Mouse (Mus musculus): ENCODE measurements around the gene Gas7.

Gene Gas7

GRCm38 (mm10) chr11:67533151-67533550 is 77.9 kb downstream of the Gas7 start:
- no peak for DNase-seq (ENCODE audit: low read depth, low spot score)

- DNase-seq (ENCODE audit: low read depth, low spot score), result no peak
Observed at GRCm38 (mm10) chr11:67535703-67536102, 80.5 kb downstream of the Gas7 start.

- DNase-seq (ENCODE audit: low read depth, low spot score), result no peak
Observed at GRCm38 (mm10) chr11:67536413-67536812, 81.2 kb downstream of the Gas7 start.

GRCm38 (mm10) chr11:67537353-67537752 is 82.1 kb downstream of the Gas7 start:
- no peak for DNase-seq (ENCODE audit: low read depth, low spot score)

GRCm38 (mm10) chr11:67538557-67538956 is 83.3 kb downstream of the Gas7 start:
- no peak for DNase-seq (ENCODE audit: low read depth, low spot score)

GRCm38 (mm10) chr11:67544656-67545432 is 89.6 kb downstream of the Gas7 start:
- no peak for DNase-seq (ENCODE audit: low read depth, low spot score)

- no peak for DNase-seq (ENCODE audit: low read depth, low spot score)
Observed at GRCm38 (mm10) chr11:67546582-67546981, 91.3 kb downstream of the Gas7 start.

GRCm38 (mm10) chr11:67549306-67549705 is 94.1 kb downstream of the Gas7 start:
- peak; percentile 40 for DNase-seq (ENCODE audit: low read depth, low spot score)

GRCm38 (mm10) chr11:67549762-67550488 is 94.7 kb downstream of the Gas7 start:
- no peak for DNase-seq (ENCODE audit: low read depth, low spot score)

GRCm38 (mm10) chr11:67552400-67552799 is 97.2 kb downstream of the Gas7 start:
- no peak for DNase-seq (ENCODE audit: low read depth, low spot score)

GRCm38 (mm10) chr11:67554276-67554675 is 99.0 kb downstream of the Gas7 start:
- DNase-seq (ENCODE audit: low read depth, low spot score), result no peak

- no peak for DNase-seq (ENCODE audit: low read depth, low spot score)
Observed at GRCm38 (mm10) chr11:67556360-67556759, 101.1 kb downstream of the Gas7 start.

- no peak for DNase-seq (ENCODE audit: low read depth, low spot score)
Observed at GRCm38 (mm10) chr11:67558772-67559448, 103.7 kb downstream of the Gas7 start.

GRCm38 (mm10) chr11:67559522-67559921 is 104.3 kb downstream of the Gas7 start:
- DNase-seq (ENCODE audit: low read depth, low spot score), result no peak

- DNase-seq (ENCODE audit: low read depth, low spot score), result no peak
Observed at GRCm38 (mm10) chr11:67561631-67562030, 106.4 kb downstream of the Gas7 start.

- peak; percentile 49 for DNase-seq (ENCODE audit: low read depth, low spot score)
Observed at GRCm38 (mm10) chr11:67563141-67563540, 107.9 kb downstream of the Gas7 start.

GRCm38 (mm10) chr11:67564003-67564637 is 108.9 kb downstream of the Gas7 start:
- no peak for DNase-seq (ENCODE audit: low read depth, low spot score)

- DNase-seq (ENCODE audit: low read depth, low spot score), result no peak
Observed at GRCm38 (mm10) chr11:67565512-67565911, 110.3 kb downstream of the Gas7 start.

- DNase-seq (ENCODE audit: low read depth, low spot score), result no peak
Observed at GRCm38 (mm10) chr11:67566704-67567103, 111.5 kb downstream of the Gas7 start.

GRCm38 (mm10) chr11:67567184-67567583 is 111.9 kb downstream of the Gas7 start:
- no peak for DNase-seq (ENCODE audit: low read depth, low spot score)

- no peak for DNase-seq (ENCODE audit: low read depth, low spot score)
Observed at GRCm38 (mm10) chr11:67567991-67568390, 112.8 kb downstream of the Gas7 start.

- DNase-seq (ENCODE audit: low read depth, low spot score), result no peak
Observed at GRCm38 (mm10) chr11:67568815-67569214, 113.6 kb downstream of the Gas7 start.

All from R1 (cell line).